Mouse (Mus musculus) left cerebral cortex, postnatal 25 days (tissue): ENCODE data around the gene Myl12a. TPM values are rescaled to one million over a fixed set of nuclear protein-coding genes. Genes with fewer than 3 reads are reported as not detected.

Experiments used
- DNase-seq, 2 experiments: peaks; one replicate each; pipeline ENCODE4 v3.0.0; 2022; ENCODE audit warnings: low spot score in 2 of 2, mixed read lengths in 1 of 2
- intact Hi-C: fragments of 180-260 bp; cut with DNase I; formaldehyde crosslinking; loops from one replicate; pipeline ENCODE4 v1.15.1; 2025
- total RNA-seq, 2 experiments: library from RNA; stranded (reverse); gene quantifications; 2 replicates each; pipeline ENCODE4 v1.2.3; 2021

The Myl12a gene
- 10 to 100 TPM; 39.2 to 39.9 TPM for total RNA-seq

GRCm38 (mm10) chr17:71002744-71003094 is at the start of gene Myl12a:
TSS of gene Myl12a (minus strand) at chr17:71002878.
- intact Hi-C loops: loop anchor here (5.0 kb wide), 2 partner anchors 180 to 200 kb away; partner anchors contain the start of gene Lpin2
- no peak for DNase-seq

DNA sequence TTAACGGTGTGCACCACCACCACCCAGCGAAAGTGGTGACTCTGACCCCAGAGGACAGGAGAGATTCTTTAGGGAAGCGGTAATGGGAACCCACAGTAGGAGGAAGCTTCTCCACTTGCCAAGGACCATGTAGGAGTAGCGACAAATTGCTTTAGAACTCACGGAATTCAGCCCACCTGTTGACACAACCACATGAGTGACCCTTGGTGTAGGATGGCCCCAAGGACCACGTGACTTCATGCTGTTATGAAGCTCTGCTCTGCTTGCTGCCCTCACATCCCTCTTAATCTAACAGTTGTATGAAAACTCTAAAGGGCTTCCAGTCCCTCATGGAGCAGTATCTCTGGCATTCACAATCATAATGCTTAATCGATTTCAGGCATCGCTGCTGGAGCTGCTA is 46.6 kb upstream of the Myl12a start:
- intact Hi-C loops: no loop called here
- no peak for DNase-seq

GRCm38 (mm10) chr17:71046856-71047255 is 44.2 kb upstream of the Myl12a start:
- no peak for DNase-seq
- intact Hi-C loops: no loop called here

GRCm38 (mm10) chr17:71045591-71045990 is 42.9 kb upstream of the Myl12a start:
- intact Hi-C loops: no loop called here
- DNase-seq: no peak

- no peak for DNase-seq
- intact Hi-C loops: no loop called here
Observed at GRCm38 (mm10) chr17:71042645-71043044, 40.0 kb upstream of the Myl12a start.

DNA sequence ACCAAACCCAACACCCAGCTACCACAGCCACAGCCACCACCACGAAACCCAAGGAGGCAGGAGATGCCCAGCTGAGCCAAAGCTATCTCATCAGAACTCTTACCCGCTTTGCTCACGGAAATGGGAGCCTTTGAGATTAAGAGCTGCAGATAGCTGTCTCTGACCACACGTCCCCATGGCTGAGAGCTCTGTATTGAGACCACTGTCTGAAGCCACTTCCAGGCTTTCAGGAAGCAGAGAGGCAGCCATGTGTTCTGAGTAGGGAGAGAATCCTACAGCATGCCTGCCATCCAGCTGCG is 37.9 kb upstream of the Myl12a start:
- no peak for DNase-seq
- intact Hi-C loops: no loop called here

GRCm38 (mm10) chr17:71039851-71040581 is 37.3 kb upstream of the Myl12a start:
- intact Hi-C loops: no loop called here

GRCm38 (mm10) chr17:71038812-71039211 is 36.1 kb upstream of the Myl12a start:
- intact Hi-C loops: no loop called here
- DNase-seq: no peak

More at GRCm38 (mm10) chr17:71039851-71040581, 37.3 kb upstream of the Myl12a start:
- peak in 1 of 2 experiments; percentile 21 for DNase-seq

DNA sequence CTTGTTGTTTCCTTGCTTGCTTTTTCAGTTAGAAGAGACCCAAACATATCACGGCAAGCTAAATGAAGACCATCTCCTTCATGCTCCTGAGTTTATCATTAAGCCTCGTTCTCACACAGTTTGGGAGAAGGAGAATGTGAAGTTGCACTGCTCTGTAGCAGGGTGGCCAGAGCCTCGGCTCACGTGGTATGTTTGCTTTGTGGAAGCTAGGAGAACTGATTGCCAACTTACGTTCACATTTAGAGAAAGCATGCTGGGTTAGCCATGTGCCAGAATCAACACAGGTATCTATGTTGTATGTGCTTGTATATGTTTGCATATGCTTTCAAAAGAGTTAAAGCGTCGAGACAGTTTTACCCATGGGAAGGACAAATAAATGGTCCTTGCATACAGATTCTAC is 34.5 kb upstream of the Myl12a start:
- intact Hi-C loops: no loop called here

DNA sequence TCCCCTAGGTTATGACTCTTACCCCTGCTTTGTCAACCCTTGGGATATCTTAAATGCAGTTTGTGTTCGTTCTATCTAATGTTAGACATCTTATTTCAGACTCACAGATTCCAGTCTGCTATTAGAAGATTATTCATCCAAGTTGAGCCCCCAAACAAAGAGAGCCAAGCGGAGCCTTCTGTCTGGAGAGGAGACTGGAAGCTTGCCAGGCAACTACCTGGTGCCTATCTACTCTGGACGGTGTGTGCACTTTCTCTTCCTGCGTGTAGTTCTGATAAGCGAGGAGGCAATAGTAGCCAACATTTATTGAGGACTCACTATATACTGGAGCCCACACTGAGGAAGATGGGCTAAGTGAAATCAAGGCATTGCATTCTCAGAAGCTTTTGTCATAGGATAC is 31.8 kb upstream of the Myl12a start:
- intact Hi-C loops: no loop called here
- DNase-seq: no peak

More for the DNA sequence above, 34.5 kb upstream of the Myl12a start:
- no peak for DNase-seq

DNA sequence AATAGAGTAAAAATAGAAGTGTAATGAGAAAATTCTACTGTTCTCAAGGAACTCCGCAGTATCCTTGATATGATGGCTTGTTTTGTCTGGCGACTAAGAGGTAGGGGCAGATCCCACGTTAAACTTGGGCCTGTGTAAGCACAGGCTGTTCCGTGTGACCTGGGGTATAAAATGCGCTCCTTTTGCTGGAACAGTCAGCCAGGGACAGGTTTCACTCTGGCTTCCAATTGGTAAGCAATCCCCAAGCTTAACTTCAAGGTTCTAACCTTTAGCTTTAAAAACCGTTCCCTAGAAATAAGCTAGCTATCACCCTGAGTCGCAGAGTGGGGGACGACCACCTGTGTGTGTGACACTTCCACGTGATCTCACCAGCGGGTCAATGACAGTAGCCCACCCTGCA is 30.0 kb upstream of the Myl12a start:
- no peak for DNase-seq
- intact Hi-C loops: no loop called here

DNA sequence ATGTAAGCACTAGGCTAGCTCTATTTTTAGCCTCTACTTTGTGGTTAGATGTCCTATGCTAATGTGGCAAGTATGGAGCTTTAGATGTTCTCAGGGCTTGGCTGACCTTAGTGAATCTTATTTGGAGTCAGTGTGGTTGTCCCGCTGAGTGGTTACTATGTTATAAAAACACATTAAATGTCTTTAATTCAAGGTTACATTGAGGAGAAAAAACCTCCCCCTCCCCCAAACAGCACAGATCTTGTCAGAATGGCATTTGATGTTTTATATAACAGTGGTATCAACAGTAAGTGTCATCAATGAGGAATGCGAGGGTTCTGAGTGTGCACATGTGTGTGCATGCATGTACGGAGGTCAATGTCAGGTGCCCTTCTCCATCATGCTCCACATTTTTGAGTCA is 24.5 kb upstream of the Myl12a start:
- intact Hi-C loops: no loop called here
- DNase-seq: no peak

DNA sequence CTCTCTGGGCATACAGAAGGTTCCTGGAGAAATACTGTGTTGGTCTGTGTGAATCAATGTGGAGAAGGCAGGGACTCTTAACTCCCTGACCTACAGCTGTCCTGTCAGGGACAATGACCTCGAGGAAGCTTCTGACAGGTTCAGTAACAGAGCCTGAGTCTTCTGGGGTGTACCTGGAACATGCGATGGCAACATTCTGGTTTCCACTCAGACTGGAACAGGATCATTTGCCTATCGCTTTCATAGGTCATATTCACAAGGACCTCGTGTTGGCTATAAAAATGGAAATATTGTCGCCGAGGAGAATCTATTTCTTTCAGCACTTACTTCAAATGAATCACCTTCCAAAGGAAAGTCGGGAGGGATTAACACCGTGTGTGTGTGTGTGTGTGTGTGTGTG is 23.2 kb upstream of the Myl12a start:
- intact Hi-C loops: no loop called here
- DNase-seq: no peak

DNA sequence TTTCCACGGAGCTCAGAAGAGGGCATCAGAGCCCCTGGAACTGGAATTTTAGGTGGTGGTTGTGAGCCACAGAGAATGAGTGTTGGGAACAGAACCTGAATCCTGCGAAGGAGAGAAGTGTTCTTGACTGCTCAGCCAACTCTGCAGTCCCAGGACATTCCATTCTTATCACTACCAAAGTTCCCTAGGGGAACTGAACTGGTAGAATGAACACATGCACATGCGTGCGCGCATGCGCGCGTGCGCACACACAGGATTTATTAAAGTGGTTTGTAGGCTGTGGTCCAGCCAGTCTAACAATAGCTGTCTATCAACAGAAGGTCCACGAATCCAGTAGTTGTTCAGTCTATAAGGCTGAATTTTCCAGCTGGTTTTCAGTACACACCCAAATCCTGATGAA is 21.4 kb upstream of the Myl12a start:
- no peak for DNase-seq
- intact Hi-C loops: no loop called here

DNA sequence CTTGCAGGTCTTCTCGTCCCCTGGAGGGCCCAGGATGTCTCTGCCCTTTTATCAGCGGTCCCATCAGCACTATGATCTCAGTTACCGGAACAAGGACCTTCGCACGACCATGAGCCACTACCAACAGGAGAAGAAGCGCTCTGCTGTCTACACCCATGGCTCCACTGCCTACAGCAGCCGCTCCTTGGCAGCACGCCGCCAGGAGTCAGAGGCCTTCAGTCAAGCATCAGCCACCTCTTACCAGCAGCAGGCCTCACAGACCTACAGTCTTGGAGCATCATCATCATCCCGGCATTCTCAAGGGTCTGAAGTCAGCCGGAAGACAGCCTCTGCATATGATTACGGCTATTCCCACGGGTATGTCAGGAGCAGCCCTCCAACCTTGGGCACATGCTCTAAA is 20.2 kb upstream of the Myl12a start:
- intact Hi-C loops: no loop called here
- no peak for DNase-seq

- intact Hi-C loops: no loop called here
Observed at GRCm38 (mm10) chr17:71019860-71020259, 17.2 kb upstream of the Myl12a start.

GRCm38 (mm10) chr17:71019309-71019655 is 16.6 kb upstream of the Myl12a start:
- no peak for DNase-seq
- intact Hi-C loops: no loop called here

More at GRCm38 (mm10) chr17:71019860-71020259, 17.2 kb upstream of the Myl12a start:
- DNase-seq: no peak

GRCm38 (mm10) chr17:71018616-71019308 is 16.1 kb upstream of the Myl12a start:
- intact Hi-C loops: no loop called here
- DNase-seq: no peak

DNA sequence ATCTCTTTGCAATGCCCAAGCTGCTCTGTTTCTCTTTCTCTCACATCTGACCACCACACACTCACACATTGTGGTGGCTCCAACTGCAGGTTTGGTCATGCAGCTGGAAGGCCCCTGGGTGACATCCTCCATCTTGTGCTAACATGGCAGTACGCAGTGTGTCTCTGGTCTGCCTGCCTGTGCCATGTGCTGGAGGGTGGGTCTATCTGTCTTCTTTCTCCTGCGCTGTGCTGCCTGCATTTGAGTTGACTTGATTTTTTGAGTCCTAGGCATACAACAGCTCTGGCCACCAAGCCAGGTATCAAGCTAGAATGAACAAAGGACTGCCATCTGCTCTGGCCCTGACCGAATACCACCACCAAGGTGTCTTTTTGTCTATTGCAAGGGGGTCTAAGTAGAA is 15.5 kb upstream of the Myl12a start:
- intact Hi-C loops: no loop called here
- DNase-seq: no peak

- intact Hi-C loops: no loop called here
- no peak for DNase-seq
Observed at GRCm38 (mm10) chr17:71017457-71017998, 14.8 kb upstream of the Myl12a start.

DNA sequence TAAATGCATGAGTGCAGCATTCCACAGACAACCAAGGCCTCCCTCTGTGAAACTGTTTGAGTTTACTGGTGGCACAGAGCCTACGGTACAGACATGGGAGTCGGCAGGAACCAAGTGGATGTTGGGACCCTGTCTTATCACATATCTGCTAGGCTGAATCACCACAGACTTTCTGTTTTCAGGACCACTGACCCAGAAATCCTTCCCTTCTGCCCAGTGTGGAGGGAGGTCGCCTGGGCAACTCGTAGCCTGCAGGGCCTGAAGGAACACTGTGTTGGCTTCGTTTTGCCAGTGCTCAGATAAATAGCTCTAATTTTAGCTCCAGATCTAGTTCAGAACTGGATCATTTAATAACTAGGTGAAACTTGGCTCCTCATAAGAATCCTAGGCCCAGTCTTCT is 12.2 kb upstream of the Myl12a start:
- no peak for DNase-seq
- intact Hi-C loops: no loop called here
